Mouse (Mus musculus): ENCODE measurements around the gene Dnm3.
"Not testable (repeated sequence)": the region's sequence is repeated elsewhere in the genome, so short reads cannot be mapped to it uniquely, and the experiment has no call there.

Dnm3 gene

GRCm38 (mm10) chr1:162428904-162429303 is 48.9 kb downstream of the Dnm3 start:
- DNase-seq (ENCODE audit: low spot score in 2 of 2), result no peak

GRCm38 (mm10) chr1:162425930-162426478 is 51.8 kb downstream of the Dnm3 start:
- DNase-seq (ENCODE audit: low spot score in 2 of 2), result no peak

- DNase-seq (ENCODE audit: low spot score in 2 of 2), result no peak
Observed at GRCm38 (mm10) chr1:162422826-162423225, 55.0 kb downstream of the Dnm3 start.

GRCm38 (mm10) chr1:162413791-162414190 is 64.0 kb downstream of the Dnm3 start:
- DNase-seq (ENCODE audit: low spot score in 2 of 2), result no peak

DNA sequence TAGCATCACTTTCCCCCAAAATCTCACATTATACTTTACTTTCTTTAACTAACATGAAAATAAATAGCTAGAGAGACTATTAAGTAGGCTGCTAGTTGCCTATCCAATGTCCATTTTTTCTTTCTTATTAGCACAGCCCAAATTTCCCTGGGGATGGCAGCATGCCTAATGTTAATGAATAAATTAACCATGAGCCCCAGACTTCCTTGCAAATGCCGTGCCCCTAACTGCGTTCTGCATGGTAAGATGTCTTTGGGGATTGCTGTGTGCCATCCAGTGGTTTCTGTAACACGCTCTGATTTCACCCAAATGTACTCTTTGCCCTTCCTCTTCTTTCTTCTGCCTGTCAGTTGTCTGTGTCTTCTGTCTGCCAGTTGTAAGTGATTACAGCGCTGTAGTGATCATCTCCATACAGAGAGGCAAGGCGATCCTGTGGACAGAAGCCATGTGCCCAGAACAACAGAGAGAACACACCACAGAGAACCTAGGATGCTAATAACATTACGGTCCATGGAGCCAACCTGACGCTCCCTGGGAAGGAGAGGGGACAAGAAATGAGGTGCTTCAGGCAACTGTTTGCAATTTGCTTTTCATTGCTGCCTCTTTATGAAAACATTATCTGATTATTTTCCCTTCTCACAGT is 64.9 kb downstream of the Dnm3 start:
- DNase-seq (ENCODE audit: low spot score in 2 of 2), result no peak

DNA sequence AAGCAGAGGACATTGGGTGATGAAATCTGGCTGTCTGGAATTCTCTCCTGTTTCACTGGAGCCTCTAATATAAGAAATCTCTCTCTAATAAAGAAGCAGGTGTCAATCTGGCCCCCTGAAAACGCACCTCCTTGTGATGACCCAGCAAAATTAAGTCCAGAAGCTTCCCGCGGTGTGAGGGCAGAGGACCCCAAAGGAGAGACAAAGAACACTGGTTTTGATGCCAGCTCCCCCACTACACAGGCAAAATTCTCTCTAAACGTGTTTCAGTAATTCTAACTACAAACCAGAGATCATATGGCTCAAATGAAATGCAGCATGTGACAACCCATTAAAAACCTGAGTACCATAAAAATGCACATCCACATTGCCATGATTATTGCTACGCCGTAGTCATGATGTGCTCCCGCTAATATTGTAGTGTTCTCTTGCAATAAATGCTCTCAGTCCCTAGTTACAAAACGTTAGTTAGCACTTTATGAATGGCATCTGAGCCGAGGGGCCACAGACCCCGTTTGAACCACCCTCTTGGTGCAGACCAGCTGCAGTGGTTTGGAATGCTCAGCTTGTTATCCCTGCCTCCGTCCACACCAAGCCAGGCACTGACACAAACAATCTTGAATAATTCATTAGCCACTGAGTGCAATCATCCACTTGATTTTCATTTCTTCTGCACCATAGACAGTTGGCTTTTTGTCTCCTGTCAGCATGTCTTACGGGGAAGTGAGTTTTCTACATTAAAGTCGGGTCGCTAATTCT is 67.4 kb downstream of the Dnm3 start:
- DNase-seq (ENCODE audit: low spot score in 2 of 2), result no peak

DNA sequence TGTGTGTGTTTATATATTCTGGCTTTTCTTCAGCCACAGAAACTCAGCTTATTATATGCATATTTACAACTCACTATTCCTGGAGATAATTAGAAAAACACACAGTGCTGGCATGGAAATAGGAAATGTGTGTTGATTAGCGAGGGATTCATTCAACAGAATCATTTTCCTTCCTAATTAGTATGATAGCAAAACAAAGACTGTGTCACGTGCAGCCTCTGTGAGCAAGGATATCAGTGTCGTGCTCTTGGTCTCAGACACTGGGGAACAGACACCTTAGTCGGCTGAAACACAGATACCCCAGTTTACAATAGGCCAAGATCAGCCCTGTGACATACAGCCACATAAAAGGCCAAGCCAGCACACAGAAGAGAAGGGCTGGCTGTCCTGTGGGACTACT is 83.3 kb downstream of the Dnm3 start:
- DNase-seq (ENCODE audit: low spot score in 2 of 2), result no peak

GRCm38 (mm10) chr1:162388442-162389165 is 89.2 kb downstream of the Dnm3 start:
- no peak for DNase-seq (ENCODE audit: low spot score in 2 of 2)

GRCm38 (mm10) chr1:162373068-162373467 is 104.8 kb downstream of the Dnm3 start:
- DNase-seq (ENCODE audit: low spot score in 2 of 2), result not testable (repeated sequence)

- no peak for DNase-seq (ENCODE audit: low spot score in 2 of 2)
Observed at GRCm38 (mm10) chr1:162369726-162370125, 108.1 kb downstream of the Dnm3 start.

GRCm38 (mm10) chr1:162361978-162362377 is 115.9 kb downstream of the Dnm3 start:
- peak in 1 of 2 experiments; percentile 45 for DNase-seq (ENCODE audit: low spot score in 2 of 2)

DNA sequence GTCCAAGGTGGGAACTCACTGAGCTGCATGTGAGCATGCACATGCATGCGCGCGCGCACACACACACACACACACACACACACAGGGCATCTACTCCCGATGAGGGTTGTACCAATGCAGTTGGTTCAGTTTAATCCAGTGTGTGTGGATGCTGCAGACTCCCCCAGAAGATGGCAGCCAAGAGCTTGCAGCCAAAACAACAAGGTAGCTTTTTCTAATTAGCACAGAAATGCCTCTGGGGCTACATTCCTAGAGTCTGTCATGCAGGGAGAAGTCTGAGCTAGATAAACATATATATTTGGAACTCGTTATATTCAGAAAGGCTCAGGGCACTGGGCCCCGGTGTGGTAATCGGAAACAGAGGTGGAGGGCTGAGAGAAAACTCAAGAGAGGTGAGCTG is 118.6 kb downstream of the Dnm3 start:
- peak; percentile 37 to 76 for DNase-seq (ENCODE audit: low spot score in 2 of 2)

DNA sequence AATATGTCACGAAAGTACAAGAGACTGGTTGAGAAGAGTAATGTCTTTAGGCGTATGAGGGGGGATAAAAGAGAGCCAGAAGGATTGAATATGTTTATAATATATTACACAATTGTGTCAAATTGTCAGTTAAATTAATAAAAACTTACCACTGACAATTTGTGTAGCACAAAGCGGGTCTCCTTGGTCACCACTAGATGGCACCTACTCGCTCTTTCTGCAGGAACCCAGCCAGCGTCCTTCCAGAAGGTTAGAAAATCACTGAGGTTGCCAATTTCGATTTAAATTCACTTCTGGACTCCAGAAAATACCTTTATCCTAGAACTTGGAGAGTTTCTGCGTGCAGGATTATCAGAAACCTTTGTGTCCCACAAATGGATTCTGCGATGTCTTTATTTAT is 119.8 kb downstream of the Dnm3 start:
- no peak for DNase-seq (ENCODE audit: low spot score in 2 of 2)

- DNase-seq (ENCODE audit: low spot score in 2 of 2), result peak in 1 of 2 experiments; percentile 36
Observed at GRCm38 (mm10) chr1:162356481-162356880, 121.4 kb downstream of the Dnm3 start.

DNA sequence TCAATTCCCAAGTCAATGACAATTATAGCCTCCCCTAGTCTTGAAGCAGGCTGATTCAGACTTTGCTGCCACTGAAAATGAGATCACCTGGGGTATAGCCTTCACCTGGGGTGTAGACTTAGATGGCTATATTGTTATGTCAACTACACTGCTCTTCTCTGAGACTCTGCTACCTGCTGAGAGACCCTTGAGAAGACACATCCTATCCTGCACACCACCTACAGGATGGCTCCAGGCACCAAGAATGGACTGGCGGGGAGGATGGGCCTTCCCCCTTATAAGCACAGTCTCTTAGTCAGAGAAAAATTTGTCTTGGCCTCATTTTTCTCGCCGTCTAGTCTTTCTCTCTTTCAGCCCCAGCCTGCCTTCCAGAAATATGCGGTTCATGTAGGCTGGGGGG is 123.1 kb downstream of the Dnm3 start:
- DNase-seq (ENCODE audit: low spot score in 2 of 2), result no peak

GRCm38 (mm10) chr1:162353831-162354230 is 124.0 kb downstream of the Dnm3 start:
- no peak for DNase-seq (ENCODE audit: low spot score in 2 of 2)

DNA sequence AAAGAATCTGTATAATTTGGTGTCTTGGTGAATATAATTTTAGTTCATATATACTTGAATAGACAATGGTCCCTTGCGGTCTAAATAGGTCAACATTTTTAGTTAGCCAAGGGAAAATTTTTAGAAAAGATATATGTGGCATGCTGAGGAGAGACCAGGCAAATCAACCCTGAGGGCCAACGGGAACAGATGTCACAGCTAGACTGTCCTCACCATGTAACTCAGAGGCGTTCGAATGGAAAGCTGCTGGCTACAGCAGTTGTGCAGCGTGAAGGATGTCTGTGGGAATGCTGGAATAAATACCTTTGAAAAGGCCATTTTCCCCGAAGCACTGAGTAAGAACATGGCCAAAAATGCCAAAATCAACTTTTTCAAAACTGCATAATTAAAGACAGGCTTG is 128.5 kb downstream of the Dnm3 start:
- no peak for DNase-seq (ENCODE audit: low spot score in 2 of 2)

DNA sequence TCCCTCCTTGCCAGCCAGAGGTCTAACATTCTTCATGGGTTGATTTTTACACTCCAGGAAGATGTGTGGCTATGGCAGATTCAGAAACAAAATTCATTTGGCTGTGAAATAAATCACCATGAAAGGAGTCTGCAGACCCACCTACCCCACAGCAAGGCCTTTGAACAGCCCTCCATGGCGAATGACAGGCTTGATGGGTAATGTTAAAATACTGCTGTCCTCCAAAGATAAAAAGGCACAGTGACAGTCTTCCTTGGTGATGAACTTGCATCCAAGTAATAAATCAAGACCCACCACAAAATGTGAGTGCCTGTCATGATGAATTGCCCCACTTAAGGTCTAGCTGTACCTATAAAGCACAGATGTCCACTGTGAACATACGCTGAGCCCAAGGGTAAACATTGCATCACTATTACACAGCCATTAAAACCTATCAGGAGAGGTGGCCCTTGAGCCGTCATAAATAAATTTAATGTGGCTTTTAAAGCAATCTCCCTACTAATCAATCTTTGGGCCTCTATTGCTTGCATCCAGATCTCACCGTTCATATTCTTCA is 131.3 kb downstream of the Dnm3 start:
- DNase-seq (ENCODE audit: low spot score in 2 of 2), result no peak

GRCm38 (mm10) chr1:162337170-162337569 is 140.7 kb downstream of the Dnm3 start:
- DNase-seq (ENCODE audit: low spot score in 2 of 2), result no peak

DNA sequence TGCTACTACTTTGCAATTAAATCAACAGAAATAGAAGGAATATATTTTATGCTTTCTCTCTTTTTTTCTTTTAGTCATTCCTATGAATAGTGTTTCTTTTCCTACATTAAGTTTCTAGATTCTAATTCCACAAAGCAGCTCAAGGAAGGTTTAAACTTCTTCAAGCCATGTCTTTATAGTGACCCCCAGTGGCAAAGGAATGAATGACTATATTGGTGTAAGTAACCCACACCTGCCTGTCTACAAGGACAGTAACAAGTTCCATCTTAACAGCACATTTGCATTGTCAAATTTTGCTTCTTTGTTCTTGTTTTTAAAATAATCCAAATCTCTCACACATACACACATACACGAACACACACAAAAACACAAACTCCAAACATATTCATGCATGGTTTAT is 141.2 kb downstream of the Dnm3 start:
- DNase-seq (ENCODE audit: low spot score in 2 of 2), result no peak

GRCm38 (mm10) chr1:162336224-162336623 is 141.6 kb downstream of the Dnm3 start:
- no peak for DNase-seq (ENCODE audit: low spot score in 2 of 2)

- no peak for DNase-seq (ENCODE audit: low spot score in 2 of 2)
Observed at GRCm38 (mm10) chr1:162328673-162329072, 149.2 kb downstream of the Dnm3 start.
